Mouse (Mus musculus): ENCODE measurements around the gene Dmbx1. TPM values are rescaled to one million over a fixed set of nuclear protein-coding genes. Genes with fewer than 3 reads are reported as not detected.

Gene Dmbx1
- total and polyA plus RNA-seq, 3 experiments, result not detected

DNA sequence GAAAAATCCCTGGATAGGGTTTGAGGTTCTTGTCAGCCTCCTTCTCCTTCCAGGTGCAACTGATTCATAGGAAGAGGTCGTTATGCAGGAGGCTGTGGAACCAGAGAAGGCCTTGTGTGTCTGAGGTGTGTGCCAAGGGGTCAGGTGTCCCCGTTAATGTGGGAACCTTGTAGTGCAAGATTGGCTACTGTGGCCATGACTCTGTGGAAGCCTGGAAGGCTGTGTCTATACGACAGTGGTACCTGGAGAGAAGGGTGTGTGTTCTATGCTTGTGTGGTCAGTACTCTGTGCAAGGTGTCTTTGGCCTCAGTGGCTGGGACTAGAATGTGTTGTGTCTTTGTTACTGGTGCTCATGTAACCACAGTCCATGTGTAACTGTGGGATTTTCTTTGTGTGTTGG, 955 bp upstream of the Dmbx1 start:
- DNase-seq, result no peak

DNA sequence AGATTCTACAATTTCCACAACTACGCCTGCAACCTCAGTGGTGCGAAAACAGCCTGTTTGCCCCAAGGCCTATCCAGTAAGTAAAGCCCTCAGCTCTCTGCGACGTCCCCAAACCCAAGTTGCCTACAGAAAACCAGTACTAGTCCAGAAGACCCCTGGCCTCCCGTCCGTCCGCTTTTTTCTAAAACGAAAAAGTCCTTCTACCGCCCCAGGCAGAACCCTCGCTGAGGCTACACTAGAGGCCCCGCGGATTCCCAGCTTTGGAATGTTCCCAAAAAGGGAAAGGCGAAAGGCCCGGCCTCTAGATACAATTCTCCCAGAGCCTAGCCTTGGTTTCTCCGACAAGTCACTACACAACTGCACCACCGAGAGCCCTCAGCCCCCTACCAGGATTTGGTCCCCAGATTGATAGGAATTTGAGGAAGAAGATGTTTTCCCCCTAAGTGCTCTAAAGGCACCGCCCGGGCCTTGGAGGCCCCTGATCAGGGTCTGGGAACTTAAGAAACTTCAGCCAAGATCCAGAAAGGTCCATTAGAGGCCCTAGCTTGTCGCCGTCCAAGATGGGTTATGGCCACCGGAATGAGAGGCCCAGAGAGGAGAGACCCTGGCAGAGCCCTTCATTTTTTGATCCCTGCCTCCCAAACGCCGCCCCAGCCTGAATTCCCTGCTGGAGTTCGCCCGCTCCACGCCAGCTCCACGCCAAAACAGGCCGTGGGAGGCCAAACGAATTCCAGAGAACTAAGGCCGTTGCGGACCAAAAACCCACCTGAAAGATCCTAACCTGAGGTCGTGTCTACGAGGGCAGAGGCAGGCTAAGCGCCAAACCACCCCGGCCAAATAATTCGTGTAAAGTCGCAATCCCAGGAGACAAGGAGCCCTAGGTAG, 1.2 kb downstream of the Dmbx1 start:
- DNase-seq, result peak; percentile 22

GRCm38 (mm10) chr4:115937061-115937976, 2.4 kb downstream of the Dmbx1 start:
- peak; percentile 6 for DNase-seq

GRCm38 (mm10) chr4:115936646-115937045, 3.1 kb downstream of the Dmbx1 start:
- DNase-seq, result peak; percentile 33

DNA sequence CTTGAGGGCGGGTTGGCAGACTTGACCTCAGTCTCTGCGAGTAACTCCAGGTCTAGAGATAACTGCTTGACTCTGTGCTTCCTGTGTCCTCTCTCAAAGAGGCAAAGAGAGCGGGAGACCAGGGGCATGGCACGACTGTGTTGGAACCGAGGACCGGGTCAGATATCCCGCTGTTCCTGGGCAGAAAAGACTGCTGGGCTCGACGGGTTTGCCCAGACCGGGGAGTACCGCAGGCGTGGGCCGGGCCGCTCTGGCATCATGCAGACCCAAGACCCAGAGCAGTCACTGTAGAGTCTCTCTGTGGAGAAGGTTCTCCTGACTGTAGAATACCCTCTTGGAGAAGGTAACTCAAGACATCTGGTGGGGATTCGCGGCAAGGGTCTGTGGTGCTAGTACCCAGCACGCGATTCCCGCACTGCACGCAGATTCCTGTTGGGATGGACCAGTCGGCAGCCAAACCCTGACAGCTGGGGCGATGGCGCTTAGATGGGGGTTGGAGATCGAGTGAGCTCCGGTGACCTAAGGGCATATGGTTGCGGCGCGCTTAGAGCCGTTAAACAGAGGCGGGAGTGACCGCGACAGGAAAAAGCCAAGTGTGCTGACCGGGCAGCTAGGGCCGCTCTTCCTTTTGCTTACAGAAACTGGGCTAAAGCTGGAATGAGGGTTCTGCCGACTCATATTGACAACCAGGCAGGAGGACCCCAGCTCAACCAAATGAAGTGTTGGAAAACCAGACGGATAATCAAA, 3.7 kb downstream of the Dmbx1 start:
- DNase-seq, result peak; percentile 8

DNA sequence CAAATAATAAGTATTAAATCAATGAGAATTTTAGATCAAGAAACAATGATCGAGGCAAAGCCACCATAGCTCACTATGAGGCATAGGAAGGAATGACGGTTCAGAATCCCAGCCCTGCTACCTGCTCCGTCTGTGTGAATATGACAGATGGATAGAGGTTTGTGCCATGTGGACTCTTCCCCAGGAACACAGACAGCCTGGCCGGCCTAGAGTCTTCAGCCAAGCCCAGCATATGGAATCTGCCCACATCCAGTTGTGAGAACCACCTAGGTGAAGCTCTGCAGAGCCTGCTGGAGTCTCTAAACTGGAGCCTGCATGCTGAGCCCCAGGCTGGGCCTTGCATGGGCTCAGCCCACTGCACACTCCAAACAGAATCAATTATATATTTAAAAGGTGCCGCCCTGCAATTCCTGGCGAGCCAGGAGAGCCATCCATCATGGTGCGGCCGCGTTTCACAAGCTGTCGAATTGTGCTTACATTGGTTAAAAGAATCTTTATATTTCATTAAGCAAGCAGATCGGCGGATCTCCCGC, 8.1 kb downstream of the Dmbx1 start:
- DNase-seq, result no peak

DNA sequence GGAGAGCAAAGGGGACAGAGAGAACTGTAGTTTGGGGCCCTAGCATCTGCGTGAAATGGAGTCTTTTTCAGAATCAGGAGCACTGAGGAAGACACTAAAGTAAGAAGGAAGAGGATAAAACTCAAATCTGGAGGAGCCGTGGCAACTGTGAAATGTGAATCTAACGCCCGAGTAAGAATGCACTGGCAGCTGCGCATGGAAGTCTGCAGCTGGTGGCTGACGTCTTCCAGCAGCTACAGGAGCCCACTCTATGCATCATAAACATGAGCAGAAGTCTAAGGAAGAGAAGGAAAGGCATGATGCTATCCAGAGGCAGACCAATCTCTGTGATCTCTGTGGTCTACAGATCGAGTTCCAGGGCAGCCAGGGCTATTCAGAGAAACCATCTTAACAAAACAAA, 12.1 kb downstream of the Dmbx1 start:
- no peak for DNase-seq

- no peak for DNase-seq
Observed at GRCm38 (mm10) chr4:115923262-115923880, 16.4 kb downstream of the Dmbx1 start.

DNA sequence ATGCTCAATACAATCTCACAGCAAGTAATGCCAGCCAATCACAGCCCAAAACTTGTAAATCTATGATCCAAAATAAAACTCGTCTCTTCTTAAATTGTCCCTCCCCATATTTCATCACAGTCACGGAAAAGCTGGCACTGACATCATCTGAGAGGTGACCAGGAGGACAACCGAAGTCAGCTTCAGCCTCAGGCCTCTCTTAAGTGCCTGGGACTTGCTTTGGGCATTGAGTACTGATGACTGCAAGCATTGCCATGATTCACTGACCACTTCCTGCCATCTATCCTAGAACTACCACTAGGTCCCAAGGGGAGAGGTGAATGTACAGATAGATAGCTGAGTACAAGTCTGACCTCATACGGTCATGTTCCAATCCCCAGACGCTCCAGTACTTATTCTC, 17.0 kb downstream of the Dmbx1 start:
- no peak for DNase-seq

GRCm38 (mm10) chr4:115919911-115920310, 19.8 kb downstream of the Dmbx1 start:
- no peak for DNase-seq

DNA sequence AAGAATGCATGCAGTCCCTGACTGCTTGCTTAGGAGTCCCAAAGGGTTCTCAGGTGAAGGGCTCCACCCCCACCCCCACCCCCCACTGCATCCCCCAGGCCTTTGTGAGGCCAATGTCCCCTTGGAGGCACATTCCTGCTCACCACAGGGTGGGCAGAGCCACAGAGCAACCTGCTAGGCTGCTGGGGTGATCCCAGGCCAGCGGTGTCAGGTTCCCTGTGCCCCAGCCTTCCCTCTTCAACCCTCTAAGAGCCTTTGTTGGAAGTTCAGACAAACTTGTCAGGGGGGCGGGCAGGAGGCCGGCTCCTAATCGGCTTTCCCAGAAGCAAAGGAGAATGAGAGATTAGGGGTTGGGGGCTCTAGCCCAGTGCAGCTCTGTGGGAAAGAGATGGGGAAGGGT, 28.1 kb downstream of the Dmbx1 start:
- DNase-seq, result no peak

DNA sequence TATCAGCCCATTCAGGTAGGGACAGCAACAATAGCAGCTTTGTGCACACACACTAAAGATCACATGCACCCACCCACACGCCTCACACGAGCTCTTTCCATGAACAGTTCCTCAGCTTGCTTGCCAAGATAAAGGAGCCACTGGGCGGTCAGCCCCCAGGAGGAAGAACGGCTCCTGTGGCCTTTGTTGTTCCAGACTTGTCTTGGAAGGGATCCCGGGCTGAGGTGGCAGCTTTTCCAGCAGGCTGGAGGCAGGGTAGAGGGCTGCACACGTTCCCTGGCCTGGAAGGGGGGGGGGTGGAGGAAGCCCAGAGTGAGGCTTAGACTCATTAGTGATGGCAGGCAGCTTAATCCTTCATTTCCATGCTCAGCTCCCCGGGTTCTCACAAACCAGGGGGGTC, 31.1 kb downstream of the Dmbx1 start:
- DNase-seq, result peak; percentile 27

- peak; percentile 29 for DNase-seq
Observed at GRCm38 (mm10) chr4:115907994-115908393, 31.7 kb downstream of the Dmbx1 start.

GRCm38 (mm10) chr4:115906791-115907190, 32.9 kb downstream of the Dmbx1 start:
- DNase-seq, result no peak

- DNase-seq, result no peak
Observed at GRCm38 (mm10) chr4:115905701-115906100, 34.0 kb downstream of the Dmbx1 start.

DNA sequence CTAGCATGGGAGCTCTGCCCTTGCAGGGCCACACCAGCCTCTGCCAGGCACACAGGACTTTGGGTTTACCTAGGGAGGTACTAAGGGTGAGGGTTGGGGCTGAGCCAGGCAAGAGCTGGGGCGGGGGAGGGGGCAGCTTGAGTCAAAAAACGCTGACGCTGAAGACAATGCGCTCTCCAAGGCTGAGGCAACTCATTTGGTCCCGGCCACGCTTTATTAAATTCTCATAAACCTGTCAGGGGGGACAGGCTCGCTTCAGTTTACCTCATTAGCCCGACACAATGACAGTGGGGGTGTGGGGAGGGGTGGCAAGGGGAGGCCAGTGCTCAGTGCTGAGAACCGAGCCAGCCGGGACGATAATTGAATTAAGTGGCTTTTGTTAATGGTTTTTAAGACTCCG, 35.4 kb downstream of the Dmbx1 start:
- DNase-seq, result no peak

DNA sequence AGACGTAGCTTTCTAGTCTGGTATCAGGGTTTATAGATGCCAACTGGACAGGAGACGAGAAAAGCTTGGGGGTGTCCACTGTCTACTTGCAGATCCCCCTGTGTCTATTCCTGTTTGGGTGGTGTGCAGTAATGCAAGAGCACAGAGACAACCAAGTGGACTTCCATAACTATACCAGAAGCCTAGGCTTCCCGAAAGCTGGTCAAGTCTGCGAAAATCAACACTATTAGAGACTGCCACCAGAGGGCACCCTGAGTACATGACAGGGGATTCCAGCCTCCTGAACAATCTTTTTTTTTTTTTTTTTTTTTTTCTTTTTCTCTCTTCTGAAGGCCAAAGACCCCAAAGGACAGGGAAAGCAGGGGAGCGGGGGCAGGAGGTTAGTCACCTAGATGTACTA, 36.9 kb downstream of the Dmbx1 start:
- peak; percentile 67 for DNase-seq

GRCm38 (mm10) chr4:115897901-115898631, 41.7 kb downstream of the Dmbx1 start:
- DNase-seq, result no peak

- no peak for DNase-seq
Observed at GRCm38 (mm10) chr4:115894281-115894680, 45.4 kb downstream of the Dmbx1 start.

GRCm38 (mm10) chr4:115890553-115890952, 49.2 kb downstream of the Dmbx1 start, which contains the start of gene 6430628N08Rik:
Gene 6430628N08Rik (plus strand): TSS chr4:115890665.
- DNase-seq, result no peak

DNA sequence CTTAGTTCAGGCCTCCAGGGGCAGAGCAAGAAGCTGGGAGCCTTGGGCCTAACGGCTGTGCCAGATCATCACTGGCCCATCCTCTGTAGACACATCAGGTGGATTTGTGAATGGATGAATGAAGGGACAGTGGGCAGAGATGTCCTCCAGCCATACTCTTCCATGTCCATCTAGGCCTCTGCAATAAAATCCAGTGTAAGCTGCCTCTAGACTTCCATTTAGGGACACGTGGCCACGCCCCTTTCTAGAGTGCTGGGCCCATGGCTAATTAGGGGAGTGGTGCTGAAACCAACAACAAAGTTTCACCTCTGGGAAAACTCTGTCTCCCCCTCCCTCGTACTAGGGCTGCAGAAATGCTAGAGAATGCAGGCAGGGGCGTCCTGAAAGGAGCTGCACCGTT, 49.7 kb downstream of the Dmbx1 start:
- no peak for DNase-seq
